Mouse (Mus musculus) monocyte, adult 2 months (primary cell): Measurements from ENCODE around the gene Dna2.
"Not testable (repeated sequence)": the region's sequence is repeated elsewhere in the genome, so short reads cannot be mapped to it uniquely, and the experiment has no call there.

Experiments used
- DNase-seq, 2 experiments: peaks; one replicate each; pipeline ENCODE4 v3.0.0; 2022; ENCODE audit warnings: low spot score in 2 of 2, low read depth in 1 of 2

The Dna2 gene

GRCm38 (mm10) chr10:62946738-62947471, at the start of gene Dna2:
Dna2 (plus strand) TSS chr10:62947026.
- peak; percentile 36 to 45 for DNase-seq

GRCm38 (mm10) chr10:62897437-62897836, 49.4 kb upstream of the Dna2 start:
- DNase-seq, result no peak

- DNase-seq, result no peak
Measured at GRCm38 (mm10) chr10:62898061-62898460, 48.8 kb upstream of the Dna2 start.

GRCm38 (mm10) chr10:62900144-62900543, 46.7 kb upstream of the Dna2 start:
- no peak for DNase-seq

- no peak for DNase-seq
Measured at GRCm38 (mm10) chr10:62901826-62902225, 45.0 kb upstream of the Dna2 start.

GRCm38 (mm10) chr10:62902829-62903228, 44.0 kb upstream of the Dna2 start:
- DNase-seq, result no peak

GRCm38 (mm10) chr10:62906336-62906735, 40.5 kb upstream of the Dna2 start:
- DNase-seq, result no peak

GRCm38 (mm10) chr10:62908896-62909295, 37.9 kb upstream of the Dna2 start, which contains the start of gene Tet1:
Tet1 (minus strand) TSS chr10:62908996.
- not testable (repeated sequence) for DNase-seq

- DNase-seq, result no peak
Measured at GRCm38 (mm10) chr10:62911120-62911519, 35.7 kb upstream of the Dna2 start.

- no peak for DNase-seq
Measured at GRCm38 (mm10) chr10:62918985-62919384, 27.8 kb upstream of the Dna2 start.

GRCm38 (mm10) chr10:62919925-62920765, 26.7 kb upstream of the Dna2 start, which contains the start of gene Slc25a16:
Slc25a16 (plus strand) TSS chr10:62920633.
- peak; percentile 63 to 85 for DNase-seq

- no peak for DNase-seq
Measured at GRCm38 (mm10) chr10:62920766-62921156, 26.1 kb upstream of the Dna2 start.

GRCm38 (mm10) chr10:62924096-62924635, 22.7 kb upstream of the Dna2 start:
- no peak for DNase-seq

- DNase-seq, result no peak
Measured at GRCm38 (mm10) chr10:62932381-62932780, 14.4 kb upstream of the Dna2 start.

GRCm38 (mm10) chr10:62944975-62945580, 1.7 kb upstream of the Dna2 start:
- DNase-seq, result peak in 1 of 2 experiments; percentile 24

- peak; percentile 75 to 82 for DNase-seq
Measured at GRCm38 (mm10) chr10:62948551-62948950, 1.7 kb downstream of the Dna2 start.

- DNase-seq, result no peak
Measured at GRCm38 (mm10) chr10:62963956-62964355, 17.1 kb downstream of the Dna2 start.

- no peak for DNase-seq
Measured at GRCm38 (mm10) chr10:62965796-62966195, 19.0 kb downstream of the Dna2 start.

- DNase-seq, result no peak
Measured at GRCm38 (mm10) chr10:62966291-62966690, 19.5 kb downstream of the Dna2 start.

- no peak for DNase-seq
Measured at GRCm38 (mm10) chr10:62971821-62972220, 25.0 kb downstream of the Dna2 start.

GRCm38 (mm10) chr10:62979667-62980038, 32.8 kb downstream of the Dna2 start:
- no peak for DNase-seq
